Mouse (Mus musculus) lung, postnatal 14 days (tissue): ENCODE data around the gene Elovl6.
A peak's percentile ranks its signal among the peaks of the same experiment; 100 is the strongest.

Experiments used
- DNase-seq: peaks from one replicate; pipeline ENCODE4 v3.0.0; 2021

Elovl6 gene

GRCm38 (mm10) chr3:129543376-129543775 lies 11.2 kb downstream of the Elovl6 start:
- no peak for DNase-seq

- no peak for DNase-seq
Measured at GRCm38 (mm10) chr3:129544217-129544616, 12.1 kb downstream of the Elovl6 start.

- DNase-seq: no peak
Measured at GRCm38 (mm10) chr3:129545228-129545627, 13.1 kb downstream of the Elovl6 start.

GRCm38 (mm10) chr3:129545801-129546200 lies 13.6 kb downstream of the Elovl6 start:
- no peak for DNase-seq

GRCm38 (mm10) chr3:129547837-129548435 lies 15.8 kb downstream of the Elovl6 start:
- no peak for DNase-seq

- no peak for DNase-seq
Measured at GRCm38 (mm10) chr3:129548760-129549159, 16.6 kb downstream of the Elovl6 start.

- no peak for DNase-seq
Measured at GRCm38 (mm10) chr3:129549546-129549945, 17.4 kb downstream of the Elovl6 start.

GRCm38 (mm10) chr3:129551581-129552290 lies 19.6 kb downstream of the Elovl6 start:
- DNase-seq: no peak

- DNase-seq: no peak
Measured at GRCm38 (mm10) chr3:129552370-129552769, 20.2 kb downstream of the Elovl6 start.

- DNase-seq: no peak
Measured at GRCm38 (mm10) chr3:129553173-129553572, 21.0 kb downstream of the Elovl6 start.

GRCm38 (mm10) chr3:129553661-129554060 lies 21.5 kb downstream of the Elovl6 start:
- no peak for DNase-seq

- no peak for DNase-seq
Measured at GRCm38 (mm10) chr3:129554436-129554835, 22.3 kb downstream of the Elovl6 start.

- DNase-seq: no peak
Measured at GRCm38 (mm10) chr3:129557048-129557447, 24.9 kb downstream of the Elovl6 start.

- no peak for DNase-seq
Measured at GRCm38 (mm10) chr3:129557566-129557965, 25.4 kb downstream of the Elovl6 start.

- no peak for DNase-seq
Measured at GRCm38 (mm10) chr3:129558016-129558955, 26.1 kb downstream of the Elovl6 start.

GRCm38 (mm10) chr3:129560068-129560467 lies 27.9 kb downstream of the Elovl6 start:
- DNase-seq: no peak

- DNase-seq: no peak
Measured at GRCm38 (mm10) chr3:129561011-129561410, 28.9 kb downstream of the Elovl6 start.

- no peak for DNase-seq
Measured at GRCm38 (mm10) chr3:129561853-129562252, 29.7 kb downstream of the Elovl6 start.

GRCm38 (mm10) chr3:129562411-129562810 lies 30.3 kb downstream of the Elovl6 start:
- DNase-seq: no peak

- no peak for DNase-seq
Measured at GRCm38 (mm10) chr3:129563807-129564206, 31.7 kb downstream of the Elovl6 start.

GRCm38 (mm10) chr3:129564852-129565251 lies 32.7 kb downstream of the Elovl6 start:
- DNase-seq: no peak

- no peak for DNase-seq
Measured at GRCm38 (mm10) chr3:129565458-129565857, 33.3 kb downstream of the Elovl6 start.

- DNase-seq: no peak
Measured at GRCm38 (mm10) chr3:129566013-129566412, 33.9 kb downstream of the Elovl6 start.

GRCm38 (mm10) chr3:129566876-129567275 lies 34.7 kb downstream of the Elovl6 start:
- DNase-seq: peak; percentile 16
